Mouse (Mus musculus): ENCODE data around the gene Dnal1. TPM values are rescaled to one million over a fixed set of nuclear protein-coding genes. Genes with fewer than 3 reads are reported as not detected.

The Dnal1 gene
- total RNA-seq, 2 experiments from 2014 or later, result 90.2 to 94.7 TPM

GRCm38 (mm10) chr12:84181999-84182398 lies 67.8 kb downstream of the Dnal1 start:
- DNase-seq (ENCODE audit: low spot score in 2 of 2), result no peak

GRCm38 (mm10) chr12:84184979-84185378 lies 70.8 kb downstream of the Dnal1 start:
- no peak for DNase-seq (ENCODE audit: low spot score in 2 of 2)

GRCm38 (mm10) chr12:84185547-84185946 lies 71.4 kb downstream of the Dnal1 start:
- DNase-seq (ENCODE audit: low spot score in 2 of 2), result no peak

- no peak for DNase-seq (ENCODE audit: low spot score in 2 of 2)
Observed at GRCm38 (mm10) chr12:84186536-84186935, 72.4 kb downstream of the Dnal1 start.

- DNase-seq (ENCODE audit: low spot score in 2 of 2), result no peak
Observed at GRCm38 (mm10) chr12:84186950-84187349, 72.8 kb downstream of the Dnal1 start.

GRCm38 (mm10) chr12:84187752-84188601 lies 73.8 kb downstream of the Dnal1 start:
- DNase-seq (ENCODE audit: low spot score in 2 of 2), result no peak

- no peak for DNase-seq (ENCODE audit: low spot score in 2 of 2)
Observed at GRCm38 (mm10) chr12:84188881-84189444, 74.8 kb downstream of the Dnal1 start.

GRCm38 (mm10) chr12:84190151-84190820 lies 76.1 kb downstream of the Dnal1 start:
- no peak for DNase-seq (ENCODE audit: low spot score in 2 of 2)

GRCm38 (mm10) chr12:84191190-84191589 lies 77.0 kb downstream of the Dnal1 start:
- no peak for DNase-seq (ENCODE audit: low spot score in 2 of 2)

GRCm38 (mm10) chr12:84191770-84192169 lies 77.6 kb downstream of the Dnal1 start:
- DNase-seq (ENCODE audit: low spot score in 2 of 2), result no peak

- DNase-seq (ENCODE audit: low spot score in 2 of 2), result no peak
Observed at GRCm38 (mm10) chr12:84192280-84192679, 78.1 kb downstream of the Dnal1 start.

- DNase-seq (ENCODE audit: low spot score in 2 of 2), result peak; percentile 54 to 66
Observed at GRCm38 (mm10) chr12:84192741-84193641, 78.8 kb downstream of the Dnal1 start.

GRCm38 (mm10) chr12:84193642-84194399 lies 79.7 kb downstream of the Dnal1 start:
- DNase-seq (ENCODE audit: low spot score in 2 of 2), result peak; percentile 83 to 92

GRCm38 (mm10) chr12:84194400-84195109 lies 80.4 kb downstream of the Dnal1 start:
- DNase-seq (ENCODE audit: low spot score in 2 of 2), result no peak

GRCm38 (mm10) chr12:84195195-84195594 lies 81.0 kb downstream of the Dnal1 start:
- no peak for DNase-seq (ENCODE audit: low spot score in 2 of 2)
